Comparison of ENCODE assay signal across 17 mouse cellular contexts in genomic region chr12:35419206-35419605, GRCm38 (mm10).
"Had no signal": no experiment of that assay in that cellular context is flagged by ENCODE, and none has a peak within 500 bp of the region (broad histone marks: within the 10 kb centered on the region; RNA-seq: fewer than 3 reads in every experiment).

No protein-coding gene starts in this region.

- H3K27ac ChIP-seq: lung, embryonic 15.5 days; macrophage; midbrain, embryonic 13.5 days; midbrain, embryonic 15.5 days; neural tube, embryonic 12.5 days; stomach, embryonic 15.5 days; stomach, postnatal 0 days had no signal

- ATAC-seq: lung, postnatal 0 days; midbrain, embryonic 13.5 days; midbrain, embryonic 15.5 days had no signal

- H3K9me3 ChIP-seq: lung, embryonic 15.5 days; megakaryocyte, embryonic 14.5 days; midbrain, embryonic 13.5 days; midbrain, embryonic 15.5 days; neural tube, embryonic 12.5 days; stomach, embryonic 15.5 days had no signal

- H3K9ac ChIP-seq: lung, embryonic 15.5 days; midbrain, embryonic 13.5 days; midbrain, embryonic 15.5 days; neural tube, embryonic 12.5 days; stomach, embryonic 15.5 days had no signal

- H3K27me3 ChIP-seq: lung, embryonic 15.5 days; megakaryocyte, embryonic 14.5 days; midbrain, embryonic 13.5 days; midbrain, embryonic 15.5 days; neural tube, embryonic 12.5 days; stomach, embryonic 15.5 days had no signal

- H3K4me1 ChIP-seq: lung, embryonic 15.5 days; megakaryocyte, embryonic 14.5 days; midbrain, embryonic 13.5 days; midbrain, embryonic 15.5 days; neural tube, embryonic 12.5 days; stomach, embryonic 15.5 days had no signal

- DNase-seq: lung, adult 2 months; lung, postnatal 14 days; lung, postnatal 36 days; right cerebral cortex, postnatal 14 days; thymus, adult 2 months; thymus, postnatal 25 days; thymus, postnatal 4 days had no signal

- H3K4me2 ChIP-seq: lung, embryonic 15.5 days; midbrain, embryonic 11.5 days; midbrain, embryonic 13.5 days; midbrain, embryonic 15.5 days; neural tube, embryonic 12.5 days; stomach, embryonic 15.5 days had no signal

- H3K4me3 ChIP-seq: lung, embryonic 15.5 days; megakaryocyte, embryonic 14.5 days; midbrain, embryonic 13.5 days; midbrain, embryonic 15.5 days; neural tube, embryonic 12.5 days; stomach, embryonic 15.5 days had no signal

- H3K36me3 ChIP-seq: lung, embryonic 15.5 days; midbrain, embryonic 13.5 days; midbrain, embryonic 15.5 days; neural tube, embryonic 12.5 days; stomach, embryonic 15.5 days had no signal
